Mouse (Mus musculus) small intestine, adult 2 months (tissue): ENCODE measurements around the gene Vasn. TPM values are rescaled to one million over a fixed set of nuclear protein-coding genes. Genes with fewer than 3 reads are reported as not detected.

Source experiments
- H3K27ac ChIP-seq: fragments of 200-500 bp; 2 replicates; pipeline ENCODE4 v1.5.1; 2012; ENCODE audit warnings: low read depth, low read length, control low read depth, inconsistent platforms; ENCODE audit not compliant: insufficient read depth
- H3K27me3 ChIP-seq: fragments of 200-500 bp; 2 replicates; pipeline ENCODE4 v1.6.1; 2012; ENCODE audit warnings: mild to moderate bottlenecking, moderate library complexity, low read length, inconsistent platforms; ENCODE audit not compliant: control insufficient read depth, insufficient read depth
- H3K36me3 ChIP-seq: fragments of 200-500 bp; 2 replicates; pipeline ENCODE4 v1.6.1; 2012; ENCODE audit warnings: mild to moderate bottlenecking, low read length, control low read depth, inconsistent platforms; ENCODE audit not compliant: control insufficient read depth, insufficient read depth
- H3K4me1 ChIP-seq: fragments of 200-500 bp; 2 replicates; pipeline ENCODE4 v1.6.1; 2012; ENCODE audit warnings: low read length, inconsistent platforms, mixed read lengths; ENCODE audit not compliant: control insufficient read depth, insufficient read depth, insufficient read length
- H3K4me3 ChIP-seq: fragments of 200-500 bp; 2 replicates; pipeline ENCODE4 v1.5.1; 2012; ENCODE audit warnings: low read depth, mild to moderate bottlenecking, control low read depth, inconsistent platforms, low read length, moderate library complexity
- CTCF ChIP-seq: fragments of 200-500 bp; IDR thresholded peaks from 2 replicates; pipeline ENCODE4 v1.5.1; 2012; ENCODE audit warnings: low read depth, mild to moderate bottlenecking, control low read depth, inconsistent platforms, low read length, moderate library complexity, mixed read lengths; ENCODE audit not compliant: insufficient replicate concordance, insufficient read length; ENCODE audit errors: extremely low read depth
- POLR2A ChIP-seq: fragments of 200-500 bp; IDR thresholded peaks from 2 replicates; pipeline ENCODE4 v1.6.1; 2012; ENCODE audit warnings: low read depth, mild to moderate bottlenecking, control low read depth, inconsistent platforms, low read length, moderate library complexity
- WGBS: fragments of 180-500 bp; shearing (Covaris S2); methylation state at CpG from one replicate; pipeline ENCODE4 v1.1.7; 2018; 5-methylcytosine and 5-hydroxymethylcytosine counted together
- polyA plus RNA-seq: library from polyadenylated mRNA; depleted of rRNA; stranded (reverse); fragments of >200 nt; gene quantifications from 2 replicates; pipeline ENCODE4 v1.2.3, GENCODE M21; 2012

Gene Vasn
- polyA plus RNA-seq, 1 experiment, result 6.5 TPM

DNA sequence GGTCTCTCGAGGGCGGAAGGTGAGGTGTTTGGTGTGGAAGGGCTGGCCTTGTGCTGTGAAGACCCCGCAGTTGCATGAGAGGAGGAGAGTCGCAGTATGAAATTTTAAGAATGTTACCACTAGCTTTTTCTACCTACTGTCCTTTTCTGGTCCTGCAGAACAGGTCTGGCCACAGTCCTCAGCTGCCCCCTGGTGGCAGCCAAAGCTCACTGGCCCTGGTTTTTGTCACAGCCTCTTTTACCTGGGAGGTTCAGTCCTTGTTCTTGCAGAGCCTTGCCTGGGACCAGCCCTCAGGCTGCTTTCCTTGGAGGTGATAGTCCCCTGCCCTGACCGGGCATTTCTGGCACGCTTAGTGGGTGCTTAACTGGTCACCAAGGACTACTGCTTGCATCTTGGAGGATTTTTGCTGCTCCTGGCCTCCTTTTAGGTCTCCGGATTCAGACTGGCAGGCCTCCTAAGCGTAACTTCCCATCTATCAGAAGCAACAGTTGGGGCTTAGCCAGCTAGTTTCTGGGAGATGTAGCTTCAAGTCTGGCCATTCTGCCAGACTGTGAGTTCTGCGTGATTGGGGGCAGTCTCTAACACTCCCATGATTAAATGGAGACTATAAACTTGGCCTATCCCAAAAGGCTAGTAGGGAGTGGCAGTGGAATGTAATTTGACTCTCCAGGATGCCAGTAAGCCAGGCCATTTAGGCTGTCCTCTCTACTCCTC, 31.8 kb upstream of the Vasn start:
- WGBS, result 39% methylated on average over 9 of the region's 9 CpGs
- Histone ChIP-seq H3K27me3 (no peaks in the 10 kb centered on the region), H3K4me3 (no peak overlapping the region), H3K27ac (no peak overlapping the region), H3K4me1 (peaks cover 25% of the 10 kb centered on the region), H3K36me3 (no peaks in the 10 kb centered on the region)
- TF ChIP-seq CTCF, result peak; percentile 97
- no peak; the same call in 1 of the 2 replicates for TF ChIP-seq POLR2A

DNA sequence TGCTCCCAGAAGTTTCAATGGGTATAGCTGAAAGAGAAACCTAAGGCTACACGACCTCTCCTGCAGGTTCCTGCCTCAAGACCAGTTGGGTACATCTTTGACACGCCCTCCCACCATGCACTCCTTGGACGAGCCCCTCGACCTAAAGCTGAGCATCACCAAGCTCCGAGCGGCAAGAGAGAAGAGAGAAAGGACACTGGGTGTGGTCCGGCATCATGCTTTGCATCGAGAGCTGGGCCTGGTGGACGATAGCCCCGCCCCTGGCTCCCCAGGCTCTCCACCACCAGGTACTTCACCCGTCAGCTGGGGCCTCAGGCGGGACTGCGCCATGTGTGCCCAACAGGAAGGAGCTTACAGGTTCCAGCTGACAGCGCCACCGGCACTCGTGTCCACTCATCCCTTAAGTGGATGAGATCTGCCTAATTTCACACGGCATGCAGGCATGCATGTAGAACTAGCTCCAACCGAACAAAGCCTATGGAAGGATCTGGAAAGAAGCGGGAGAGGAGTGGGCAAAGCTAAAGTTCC, 31.1 kb upstream of the Vasn start:
- Histone ChIP-seq H3K36me3 (no peaks in the 10 kb centered on the region), H3K4me1 (peaks cover 23% of the 10 kb centered on the region), H3K27me3 (no peaks in the 10 kb centered on the region), H3K27ac (no peak overlapping the region), H3K4me3 (no peak overlapping the region)
- 74% methylated on average over 19 of the region's 19 CpGs for WGBS
- TF ChIP-seq CTCF (no peak), POLR2A (no peak)

GRCm38 (mm10) chr16:4611193-4611592, 28.5 kb upstream of the Vasn start:
- Histone ChIP-seq H3K36me3 (peaks cover 6% of the 10 kb centered on the region), H3K27me3 (no peaks in the 10 kb centered on the region), H3K4me3 (no peak overlapping the region), H3K4me1 (peaks cover 12% of the 10 kb centered on the region), H3K27ac (no peak overlapping the region)
- 83% methylated on average over 5 of the region's 5 CpGs for WGBS
- no peak for TF ChIP-seq POLR2A
- no peak for TF ChIP-seq CTCF

- H3K4me3 ChIP-seq, result no peak overlapping the region
- peaks cover 6% of the 10 kb centered on the region for H3K36me3 ChIP-seq
- H3K27me3 ChIP-seq, result no peaks in the 10 kb centered on the region
- 90% methylated on average over 7 of the region's 7 CpGs for WGBS
- no peak overlapping the region for H3K27ac ChIP-seq
- TF ChIP-seq CTCF, result no peak
- TF ChIP-seq POLR2A, result no peak
- peaks cover 9% of the 10 kb centered on the region for H3K4me1 ChIP-seq
These were observed 28.1 kb upstream of the Vasn start for GRCm38 (mm10) chr16:4611676-4612075.

DNA sequence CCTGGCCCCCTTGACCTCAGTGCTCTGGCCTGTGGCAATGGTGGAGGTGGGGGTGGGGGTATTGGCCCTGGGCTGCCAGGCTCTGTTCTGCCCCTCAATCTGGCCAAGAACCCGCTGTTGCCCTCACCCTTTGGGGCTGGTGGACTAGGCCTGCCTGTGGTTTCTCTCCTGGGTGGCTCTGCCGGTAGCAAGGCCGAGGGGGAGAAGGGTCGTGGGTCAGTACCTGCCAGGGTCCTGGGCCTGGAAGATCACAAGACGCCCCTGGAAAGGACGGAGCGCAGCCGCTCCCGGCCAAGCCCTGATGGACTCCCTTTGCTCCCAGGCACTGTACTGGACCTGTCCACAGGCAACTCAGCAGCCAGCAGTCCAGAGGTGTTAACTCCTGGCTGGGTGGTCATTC, 26.0 kb upstream of the Vasn start:
- WGBS, result 94% methylated on average over 9 of the region's 9 CpGs
- Histone ChIP-seq H3K36me3 (peaks cover 8% of the 10 kb centered on the region), H3K4me1 (peaks cover 8% of the 10 kb centered on the region; the same call in 1 of the 2 replicates), H3K27ac (no peak overlapping the region), H3K27me3 (no peaks in the 10 kb centered on the region), H3K4me3 (no peak overlapping the region)
- TF ChIP-seq POLR2A, result no peak
- TF ChIP-seq CTCF, result no peak

- H3K4me3 ChIP-seq, result no peak overlapping the region
- H3K27ac ChIP-seq, result no peak overlapping the region
- 96% methylated on average over 3 of the region's 3 CpGs for WGBS
- no peak for TF ChIP-seq CTCF
- no peak for TF ChIP-seq POLR2A
- no peaks in the 10 kb centered on the region for H3K27me3 ChIP-seq
- peaks cover 8% of the 10 kb centered on the region for H3K36me3 ChIP-seq
- H3K4me1 ChIP-seq, result peaks cover 8% of the 10 kb centered on the region; the same call in 1 of the 2 replicates
These were observed 25.1 kb upstream of the Vasn start for GRCm38 (mm10) chr16:4614639-4615038.

DNA sequence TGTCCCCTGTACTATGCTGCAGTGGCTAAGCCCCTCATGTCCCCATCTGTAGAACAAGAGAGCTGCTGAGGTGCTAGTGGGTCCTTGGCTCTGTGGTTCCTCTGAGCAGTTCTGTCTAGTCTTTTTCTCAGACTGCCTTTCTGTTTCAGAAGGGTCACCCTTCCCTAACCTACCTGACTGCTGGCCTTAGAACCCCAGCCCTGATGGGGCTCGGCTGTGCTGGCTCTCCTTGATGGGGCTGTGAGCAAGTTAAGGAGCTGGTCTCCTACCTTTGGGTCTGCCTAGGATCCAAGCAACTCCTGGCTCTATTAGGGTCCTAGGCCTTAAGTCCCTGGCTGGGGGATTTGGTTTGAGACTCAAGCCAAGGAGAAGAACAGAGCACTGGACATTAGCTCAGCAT, 24.4 kb upstream of the Vasn start:
- Histone ChIP-seq H3K27ac (no peak overlapping the region), H3K4me3 (no peak overlapping the region), H3K27me3 (no peaks in the 10 kb centered on the region), H3K36me3 (peaks cover 8% of the 10 kb centered on the region), H3K4me1 (peaks cover 8% of the 10 kb centered on the region; the same call in 1 of the 2 replicates)
- TF ChIP-seq POLR2A, result no peak
- no peak for TF ChIP-seq CTCF
- 86% methylated on average over 1 of the region's 1 CpGs for WGBS
